Mouse (Mus musculus) forebrain, embryonic 10.5 days (tissue): ENCODE measurements around the gene Atp8b4. TPM values are rescaled to one million over a fixed set of nuclear protein-coding genes. Genes with fewer than 3 reads are reported as not detected.

Source experiments
- DNase-seq: peaks from one replicate; pipeline ENCODE4 v3.0.0-alpha.2; 2017; ENCODE audit warnings: low spot score; ENCODE audit errors: extremely low spot score
- H3K27ac ChIP-seq: fragments of 300-500 bp; sonication (generic); 2 replicates; pipeline ENCODE4 v1.5.1; 2016; ENCODE audit warnings: mild to moderate bottlenecking
- H3K27me3 ChIP-seq: fragments of 300-500 bp; sonication (generic); 2 replicates; pipeline ENCODE4 v1.6.1; 2016; ENCODE audit warnings: mild to moderate bottlenecking; ENCODE audit not compliant: poor library complexity, severe bottlenecking
- H3K36me3 ChIP-seq: fragments of 300-500 bp; sonication (generic); replicated peaks from 2 replicates; pipeline ENCODE4 v1.6.1; 2016; ENCODE audit warnings: mild to moderate bottlenecking, moderate library complexity
- H3K4me1 ChIP-seq: fragments of 300-500 bp; sonication (generic); 2 replicates; pipeline ENCODE4 v1.6.1; 2016
- H3K4me3 ChIP-seq: fragments of 300-500 bp; sonication (generic); 2 replicates; pipeline ENCODE4 v1.5.1; 2016; ENCODE audit warnings: mild to moderate bottlenecking, moderate library complexity
- H3K9me3 ChIP-seq: fragments of 300-500 bp; sonication (generic); 2 replicates; pipeline ENCODE4 v1.6.1; 2016; ENCODE audit warnings: mild to moderate bottlenecking, moderate library complexity
- WGBS: fragments of 180-500 bp; shearing (Covaris S2); methylation state at CpG from one replicate; pipeline ENCODE4 v1.1.7; 2016; 5-methylcytosine and 5-hydroxymethylcytosine counted together
- polyA plus RNA-seq: library from polyadenylated mRNA; unstranded; fragments of >200 nt; fragmentation: Nextera tagmentation; extraction: Ambion mirVana; gene quantifications from 2 replicates; pipeline ENCODE4 v1.2.1, GENCODE M21; 2016

Atp8b4 gene
- polyA plus RNA-seq, 1 experiment from 2014 or later, result 0.99 TPM

DNA sequence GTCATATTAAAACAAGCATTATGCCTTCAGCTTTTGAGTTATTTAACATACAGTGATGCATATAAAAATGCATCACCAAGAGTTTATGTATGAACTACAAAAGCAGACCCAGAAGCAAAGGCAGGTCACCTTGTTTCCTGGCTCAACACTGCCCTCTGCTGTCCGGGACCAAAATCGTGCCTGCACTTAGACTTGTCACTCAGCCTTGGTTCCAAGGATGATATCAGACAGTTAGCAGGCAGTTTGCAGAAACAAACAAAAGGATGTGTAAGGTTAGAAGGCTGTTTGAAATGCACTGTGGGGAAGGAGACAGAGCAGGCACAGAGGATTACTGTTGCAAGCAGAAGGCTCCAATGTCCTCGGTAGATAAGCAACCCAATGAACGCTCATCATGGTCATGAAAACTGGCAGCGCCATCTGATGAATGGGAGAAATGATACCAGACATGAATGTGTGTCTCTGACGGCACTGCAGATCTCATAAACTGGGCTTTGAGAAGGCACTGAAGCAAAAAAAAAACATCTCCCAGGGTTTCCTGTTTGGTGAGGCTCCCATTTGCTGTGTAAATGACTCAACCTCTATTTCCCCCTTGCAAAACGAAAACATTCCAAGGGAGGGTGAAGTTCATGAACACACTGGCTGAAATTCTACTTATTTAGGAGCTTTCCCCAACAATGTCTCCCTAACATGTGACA, 137.3 kb downstream of the Atp8b4 start:
- WGBS, result 57% methylated on average over 7 of the region's 7 CpGs
- DNase-seq, result peak; percentile 77
- Histone ChIP-seq H3K27me3 (no peaks in the 10 kb centered on the region), H3K4me1 (peaks cover 15% of the 10 kb centered on the region), H3K36me3 (no peaks in the 10 kb centered on the region), H3K4me3 (no peak overlapping the region), H3K9me3 (no peaks in the 10 kb centered on the region), H3K27ac (no peak overlapping the region)

DNA sequence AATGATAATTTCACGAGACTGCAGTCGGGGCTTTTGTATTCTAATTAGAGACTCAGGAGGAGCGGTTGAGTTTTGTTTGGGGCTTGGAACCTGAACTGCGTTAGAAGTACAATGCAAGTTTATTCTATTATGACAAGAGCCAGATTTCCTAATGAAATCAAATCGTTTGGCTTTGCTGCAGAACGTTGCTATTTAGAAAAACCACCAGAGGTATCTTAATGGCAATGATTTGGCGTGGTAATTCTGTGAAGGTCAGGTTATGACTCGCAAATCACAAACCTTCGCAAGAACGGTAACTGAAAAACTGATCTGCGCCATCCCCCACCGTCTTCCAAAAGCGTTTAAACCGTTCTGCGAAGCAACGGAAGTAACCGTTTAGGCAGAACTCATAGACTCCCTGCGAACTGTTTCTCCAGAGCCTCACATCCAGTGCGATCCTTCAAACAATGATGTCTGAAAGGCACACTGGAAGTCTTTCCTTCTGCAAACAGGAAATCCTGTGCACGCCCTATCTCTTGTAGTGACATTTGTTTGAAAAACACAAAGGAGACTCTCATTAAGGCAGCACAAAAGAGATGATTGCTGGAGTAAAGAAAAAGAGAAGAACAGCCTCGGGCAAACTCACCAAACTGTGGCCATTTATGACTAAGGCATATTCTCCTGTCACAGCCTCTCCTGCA, 139.2 kb downstream of the Atp8b4 start:
- Histone ChIP-seq H3K4me3 (no peak overlapping the region), H3K4me1 (peaks cover 15% of the 10 kb centered on the region), H3K9me3 (no peaks in the 10 kb centered on the region), H3K27me3 (no peaks in the 10 kb centered on the region), H3K36me3 (no peaks in the 10 kb centered on the region), H3K27ac (0 out of 2 replicates have a peak overlapping the region, but pooled peaks have one; percentile 4)
- 70% methylated on average over 21 of the region's 21 CpGs for WGBS
- no peak for DNase-seq

DNA sequence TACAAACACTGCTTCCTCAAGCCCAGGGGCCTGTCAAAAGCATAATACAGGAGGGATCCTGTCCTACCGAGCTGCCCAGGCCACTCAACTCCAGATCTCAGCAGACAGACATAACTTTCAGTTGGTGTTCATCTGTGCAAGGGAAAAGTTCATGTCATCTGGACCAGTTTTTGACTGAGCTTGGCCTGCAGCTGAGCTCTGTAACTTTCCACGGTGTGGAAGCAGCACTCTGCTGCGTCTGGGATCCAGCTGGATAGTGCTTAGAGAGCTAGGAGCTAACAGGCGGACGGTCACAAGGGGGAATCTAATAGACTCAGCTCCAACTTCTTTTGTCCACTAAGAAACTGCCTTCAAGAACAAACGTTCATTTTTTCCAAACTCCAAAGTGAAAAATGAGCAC, 139.8 kb downstream of the Atp8b4 start:
- no peak for DNase-seq
- H3K9me3 ChIP-seq, result no peaks in the 10 kb centered on the region
- no peaks in the 10 kb centered on the region for H3K27me3 ChIP-seq
- H3K36me3 ChIP-seq, result no peaks in the 10 kb centered on the region
- no peak overlapping the region for H3K4me3 ChIP-seq
- WGBS, result 56% methylated on average over 6 of the region's 6 CpGs
- H3K4me1 ChIP-seq, result peaks cover 15% of the 10 kb centered on the region
- 0 out of 2 replicates have a peak overlapping the region, but pooled peaks have one; percentile 4 for H3K27ac ChIP-seq

DNA sequence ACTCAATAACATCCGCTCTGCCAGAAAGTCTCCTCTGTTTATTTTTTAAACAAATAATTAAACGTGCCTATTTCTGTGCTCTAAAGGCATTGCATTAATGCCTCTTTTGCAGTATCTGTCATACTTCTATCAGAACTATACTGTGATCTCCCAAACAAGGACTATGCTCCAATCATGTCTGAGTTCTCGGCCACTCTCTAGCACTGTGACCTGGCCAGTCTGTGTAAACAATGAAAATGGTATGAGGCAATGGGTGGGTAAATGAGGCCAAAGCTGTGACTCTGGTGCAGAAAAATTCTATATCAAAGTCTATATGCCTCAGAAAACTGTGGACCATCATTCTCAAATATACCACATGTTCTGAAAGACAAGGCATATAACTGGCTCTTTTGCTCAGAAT, 140.5 kb downstream of the Atp8b4 start:
- Histone ChIP-seq H3K27me3 (no peaks in the 10 kb centered on the region), H3K9me3 (no peaks in the 10 kb centered on the region), H3K27ac (no peak overlapping the region), H3K36me3 (no peaks in the 10 kb centered on the region), H3K4me1 (peaks cover 15% of the 10 kb centered on the region), H3K4me3 (no peak overlapping the region)
- no peak for DNase-seq
- 92% methylated on average over 3 of the region's 3 CpGs for WGBS

DNA sequence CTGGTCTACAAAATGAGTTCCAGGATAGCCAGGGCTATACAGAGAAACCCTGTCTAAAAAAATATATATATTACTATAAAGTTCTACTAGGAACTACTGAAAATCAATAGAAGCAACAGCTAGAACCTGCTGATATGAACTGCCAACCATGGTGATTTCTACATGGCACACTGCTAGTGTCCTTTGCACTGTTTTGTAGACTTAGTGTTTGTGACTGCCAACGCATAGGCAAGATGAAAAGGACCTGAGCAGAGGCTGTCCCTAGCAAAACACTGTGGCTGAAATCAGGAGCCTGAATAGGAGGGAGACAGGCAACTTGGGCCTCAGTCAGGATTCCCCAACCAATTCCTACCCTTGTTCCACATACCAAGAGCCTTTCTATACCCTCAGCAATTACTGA, 141.2 kb downstream of the Atp8b4 start:
- Histone ChIP-seq H3K36me3 (no peaks in the 10 kb centered on the region), H3K4me1 (peaks cover 15% of the 10 kb centered on the region), H3K27me3 (no peaks in the 10 kb centered on the region), H3K4me3 (no peak overlapping the region), H3K27ac (no peak overlapping the region), H3K9me3 (no peaks in the 10 kb centered on the region)
- 100% methylated on average over 1 of the region's 1 CpGs for WGBS
- no peak for DNase-seq

DNA sequence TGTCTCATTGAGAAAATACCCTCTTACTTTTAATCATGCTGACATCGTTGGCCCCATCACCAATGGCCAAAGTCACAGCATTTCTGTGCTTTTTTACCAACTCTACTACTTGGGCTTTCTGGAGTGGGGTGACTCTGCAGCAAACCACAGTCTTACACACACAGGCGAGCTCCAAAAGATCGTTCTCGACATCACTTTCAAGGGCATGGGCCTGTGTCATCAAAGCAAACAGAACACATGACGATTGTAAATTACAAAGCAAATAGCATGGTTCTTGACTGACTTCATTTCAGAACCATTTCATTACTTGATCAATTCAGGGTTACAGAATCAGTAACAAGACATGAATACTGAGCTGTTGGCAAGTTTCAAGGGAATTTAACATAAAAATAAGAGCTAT, 141.7 kb downstream of the Atp8b4 start:
- Histone ChIP-seq H3K27me3 (no peaks in the 10 kb centered on the region), H3K9me3 (no peaks in the 10 kb centered on the region), H3K27ac (no peak overlapping the region), H3K36me3 (no peaks in the 10 kb centered on the region), H3K4me3 (no peak overlapping the region), H3K4me1 (peaks cover 15% of the 10 kb centered on the region)
- DNase-seq, result no peak
- WGBS, result 92% methylated on average over 5 of the region's 5 CpGs

DNA sequence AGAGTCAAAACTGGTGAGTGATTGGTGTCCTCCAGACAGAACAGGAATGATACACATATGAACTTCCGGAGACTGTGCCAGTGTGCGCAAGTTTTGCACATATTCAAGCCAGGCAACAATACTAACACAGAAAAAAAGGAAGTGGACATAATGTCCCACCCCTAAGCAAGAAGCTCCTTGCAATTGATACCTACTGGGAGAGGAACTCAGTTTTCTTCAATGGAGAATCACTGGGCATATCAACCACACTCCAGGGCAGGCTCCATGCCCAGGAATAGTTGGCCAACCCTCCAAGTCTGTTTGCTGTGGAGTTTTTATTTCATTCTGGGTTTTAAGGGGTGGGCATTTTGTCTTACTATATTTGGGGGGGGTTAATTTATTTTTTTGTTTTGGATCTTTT, 145.2 kb downstream of the Atp8b4 start:
- Histone ChIP-seq H3K36me3 (no peaks in the 10 kb centered on the region), H3K27me3 (no peaks in the 10 kb centered on the region), H3K27ac (no peak overlapping the region), H3K9me3 (no peaks in the 10 kb centered on the region), H3K4me3 (no peak overlapping the region), H3K4me1 (no peaks in the 10 kb centered on the region)
- DNase-seq, result no peak
- 94% methylated on average over 2 of the region's 2 CpGs for WGBS

DNA sequence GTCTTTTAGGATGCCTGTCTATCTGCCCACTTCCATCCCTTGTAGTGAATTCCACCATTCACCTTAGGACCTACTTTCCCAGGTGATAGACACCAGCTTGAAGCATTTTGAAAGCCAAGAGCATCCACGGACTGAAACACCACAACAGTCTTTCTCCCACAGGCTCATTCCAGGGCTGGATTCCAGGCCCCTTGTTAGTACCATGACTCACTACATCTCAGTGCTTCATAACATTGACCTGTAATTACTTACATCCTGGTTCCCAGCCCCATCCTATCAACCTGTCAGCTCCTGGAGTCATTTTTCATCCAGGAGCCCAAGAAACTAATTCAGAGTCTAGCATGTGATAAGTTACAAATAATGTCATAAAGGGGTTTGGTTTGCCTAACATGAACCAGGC, 148.7 kb downstream of the Atp8b4 start:
- Histone ChIP-seq H3K27ac (no peak overlapping the region), H3K27me3 (no peaks in the 10 kb centered on the region), H3K9me3 (no peaks in the 10 kb centered on the region), H3K36me3 (no peaks in the 10 kb centered on the region), H3K4me1 (no peaks in the 10 kb centered on the region), H3K4me3 (no peak overlapping the region)
- WGBS, result 75% methylated on average over 1 of the region's 1 CpGs
- no peak for DNase-seq

DNA sequence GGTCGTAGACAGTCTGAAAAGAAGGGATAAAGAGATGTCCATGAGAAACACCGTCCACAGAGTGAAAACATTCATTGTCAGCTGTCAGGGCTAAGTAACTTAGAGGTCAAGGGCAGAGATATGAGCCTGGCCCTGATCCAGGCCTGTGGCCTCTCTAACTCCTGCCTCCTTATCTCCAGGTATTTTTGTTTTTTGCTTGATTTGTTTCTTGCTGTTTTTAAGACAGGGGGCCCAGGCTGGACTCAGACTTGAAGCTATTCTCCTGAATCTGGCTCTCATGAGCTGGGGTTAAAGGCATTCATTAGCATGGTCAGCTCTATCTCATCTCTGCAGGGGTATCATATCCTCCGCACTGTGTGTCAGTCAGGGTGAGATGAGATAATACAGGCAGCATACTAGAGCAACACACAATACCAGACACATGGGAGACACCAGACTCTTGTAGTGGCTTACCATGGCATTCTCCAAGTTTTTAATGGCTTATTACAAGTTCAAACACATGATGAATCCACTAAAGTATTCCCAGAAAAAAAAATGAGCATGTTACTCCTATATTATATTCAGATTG, 157.4 kb downstream of the Atp8b4 start:
- Histone ChIP-seq H3K27ac (no peak overlapping the region), H3K9me3 (no peaks in the 10 kb centered on the region), H3K4me3 (no peak overlapping the region), H3K27me3 (no peaks in the 10 kb centered on the region), H3K4me1 (no peaks in the 10 kb centered on the region), H3K36me3 (no peaks in the 10 kb centered on the region)
- WGBS, result 82% methylated on average over 3 of the region's 3 CpGs
- DNase-seq, result no peak

DNA sequence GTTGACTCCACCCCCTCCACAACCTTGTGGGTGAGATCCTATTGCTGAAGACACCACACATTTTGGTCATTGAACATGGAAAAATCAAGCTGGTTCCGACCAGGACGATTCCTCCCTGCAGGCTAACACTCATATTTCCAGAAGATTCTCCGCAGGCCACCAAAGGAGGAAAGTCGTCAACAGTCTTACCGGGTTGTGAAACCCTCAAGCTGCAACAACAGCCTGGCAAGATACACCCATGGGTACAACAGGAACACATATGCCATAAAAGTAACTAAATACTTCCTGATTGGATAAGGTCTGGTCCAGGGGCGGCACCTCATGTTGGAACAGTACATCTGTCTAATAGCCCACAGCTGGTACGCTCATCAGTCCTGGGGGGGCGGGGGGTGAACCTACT, 159.0 kb downstream of the Atp8b4 start:
- H3K9me3 ChIP-seq, result no peaks in the 10 kb centered on the region
- H3K27me3 ChIP-seq, result no peaks in the 10 kb centered on the region
- no peak overlapping the region for H3K4me3 ChIP-seq
- WGBS, result 95% methylated on average over 8 of the region's 8 CpGs
- no peak overlapping the region for H3K27ac ChIP-seq
- H3K4me1 ChIP-seq, result no peaks in the 10 kb centered on the region
- DNase-seq, result no peak
- no peaks in the 10 kb centered on the region for H3K36me3 ChIP-seq

DNA sequence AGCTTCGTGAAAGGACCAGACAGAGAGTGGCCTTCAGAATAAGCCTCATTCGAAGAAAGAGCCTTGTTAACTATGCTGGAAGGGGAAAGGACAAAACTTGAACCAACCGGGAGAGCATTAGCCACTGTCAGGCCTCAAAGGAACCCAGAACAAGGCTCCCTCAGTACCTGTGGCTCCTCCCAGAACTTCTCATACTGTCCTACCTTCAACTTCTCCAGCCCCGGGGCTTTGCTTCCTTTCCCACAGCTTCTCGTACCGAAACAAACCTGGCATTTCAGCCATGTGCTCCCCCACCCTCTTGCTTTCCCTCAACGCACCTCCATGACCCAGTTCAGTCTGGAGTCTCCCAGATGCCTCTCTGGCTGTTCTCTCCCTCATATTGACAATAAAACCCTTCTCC, 160.3 kb downstream of the Atp8b4 start:
- no peak overlapping the region for H3K27ac ChIP-seq
- no peaks in the 10 kb centered on the region for H3K4me1 ChIP-seq
- no peaks in the 10 kb centered on the region for H3K9me3 ChIP-seq
- no peak overlapping the region for H3K4me3 ChIP-seq
- 85% methylated on average over 7 of the region's 7 CpGs for WGBS
- H3K27me3 ChIP-seq, result no peaks in the 10 kb centered on the region
- H3K36me3 ChIP-seq, result no peaks in the 10 kb centered on the region
- no peak for DNase-seq

DNA sequence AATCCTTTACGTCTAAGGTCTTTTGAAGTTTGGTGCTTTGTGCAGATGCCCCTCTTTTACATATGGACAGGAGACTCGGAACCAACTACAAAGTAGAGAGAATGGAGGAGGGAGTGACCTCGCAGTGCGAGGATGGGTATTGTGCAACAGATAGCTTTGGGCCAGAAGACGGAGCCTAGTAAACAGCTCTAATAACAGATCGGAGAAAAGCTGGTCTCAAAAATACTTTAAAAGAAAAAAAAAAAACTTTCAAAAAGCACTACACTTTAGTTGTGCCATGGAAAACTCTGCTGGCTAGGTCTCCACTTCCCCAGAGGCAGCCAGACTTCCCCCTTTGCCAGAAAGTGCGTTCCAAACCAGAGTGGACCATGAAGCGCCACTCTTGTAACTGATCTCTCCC, 161.0 kb downstream of the Atp8b4 start:
- Histone ChIP-seq H3K4me1 (no peaks in the 10 kb centered on the region), H3K4me3 (no peak overlapping the region), H3K27ac (no peak overlapping the region), H3K9me3 (no peaks in the 10 kb centered on the region), H3K27me3 (no peaks in the 10 kb centered on the region), H3K36me3 (no peaks in the 10 kb centered on the region)
- 74% methylated on average over 8 of the region's 8 CpGs for WGBS
- DNase-seq, result no peak

DNA sequence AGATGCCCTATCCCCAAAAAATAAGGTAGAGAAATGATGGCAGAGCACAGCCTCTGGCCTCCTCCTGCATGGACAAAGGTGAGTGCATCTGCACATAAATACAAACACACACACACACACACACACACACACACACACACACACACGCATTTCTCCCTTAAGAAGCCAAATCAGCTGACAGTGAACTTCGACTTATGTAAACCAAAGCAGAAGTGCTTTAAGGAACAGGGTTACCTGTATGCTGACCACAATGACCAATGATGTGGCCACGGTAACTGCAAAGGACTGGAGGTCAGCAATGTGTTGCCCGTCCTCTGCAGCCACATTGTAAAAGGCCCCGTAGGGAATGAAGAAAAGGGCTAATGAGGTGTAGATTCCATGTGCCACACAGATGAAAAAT, 163.3 kb downstream of the Atp8b4 start:
- Histone ChIP-seq H3K4me3 (no peak overlapping the region), H3K9me3 (no peaks in the 10 kb centered on the region), H3K27me3 (no peaks in the 10 kb centered on the region), H3K36me3 (no peaks in the 10 kb centered on the region), H3K4me1 (no peaks in the 10 kb centered on the region), H3K27ac (no peak overlapping the region)
- DNase-seq, result no peak
- 83% methylated on average over 5 of the region's 5 CpGs for WGBS
